Mouse (Mus musculus) limb, embryonic 13.5 days (tissue): ENCODE measurements around the gene Olfr1420. TPM values are rescaled to one million over a fixed set of nuclear protein-coding genes. Genes with fewer than 3 reads are reported as not detected.
"Not testable (repeated sequence)": the region's sequence is repeated elsewhere in the genome, so short reads cannot be mapped to it uniquely, and the experiment has no call there.

Experiments
- ATAC-seq: fragments of 200-750 bp; cut with Nextera tagmentation; 2 replicates; pipeline ENCODE4 v1.8.0; 2017; ENCODE audit warnings: low read depth, moderate number of reproducible peaks, moderate TSS enrichment; ENCODE audit not compliant: low FRiP score
- H3K27ac ChIP-seq: fragments of 300-500 bp; sonication (generic); 2 replicates; pipeline ENCODE4 v1.5.1; 2015; ENCODE audit warnings: inconsistent platforms, mild to moderate bottlenecking, moderate library complexity
- H3K27me3 ChIP-seq: fragments of 300-500 bp; sonication (generic); 2 replicates; pipeline ENCODE4 v1.6.1; 2015; ENCODE audit warnings: mild to moderate bottlenecking, inconsistent platforms
- H3K36me3 ChIP-seq: fragments of 300-500 bp; sonication (generic); 2 replicates; pipeline ENCODE4 v1.6.1; 2015; ENCODE audit warnings: inconsistent platforms, mild to moderate bottlenecking, moderate library complexity
- H3K4me1 ChIP-seq: fragments of 300-500 bp; sonication (generic); 2 replicates; pipeline ENCODE4 v1.6.1; 2015; ENCODE audit warnings: inconsistent platforms
- H3K4me2 ChIP-seq: fragments of 300-500 bp; sonication (generic); replicated peaks from 2 replicates; pipeline ENCODE4 v1.6.1; 2015; ENCODE audit warnings: inconsistent platforms, mild to moderate bottlenecking, moderate library complexity
- H3K4me3 ChIP-seq: fragments of 300-500 bp; sonication (generic); 2 replicates; pipeline ENCODE4 v1.5.1; 2015; ENCODE audit warnings: moderate library complexity, mild to moderate bottlenecking, inconsistent platforms
- H3K9ac ChIP-seq: fragments of 300-500 bp; sonication (generic); 2 replicates; pipeline ENCODE4 v1.6.1; 2015; ENCODE audit warnings: mild to moderate bottlenecking, inconsistent platforms
- H3K9me3 ChIP-seq: fragments of 300-500 bp; sonication (generic); 2 replicates; pipeline ENCODE4 v1.6.1; 2016; ENCODE audit warnings: inconsistent platforms
- WGBS: fragments of 180-500 bp; shearing (Covaris S2); methylation state at CpG from one replicate; pipeline ENCODE4 v1.1.7; 2015; 5-methylcytosine and 5-hydroxymethylcytosine counted together
- polyA plus RNA-seq: library from polyadenylated mRNA; unstranded; fragments of >200 nt; fragmentation: Nextera tagmentation; extraction: Ambion mirVana; gene quantifications from 2 replicates; pipeline ENCODE4 v1.2.1, GENCODE M21; 2015

Olfr1420 gene
- polyA plus RNA-seq = not detected in 2 replicates

DNA sequence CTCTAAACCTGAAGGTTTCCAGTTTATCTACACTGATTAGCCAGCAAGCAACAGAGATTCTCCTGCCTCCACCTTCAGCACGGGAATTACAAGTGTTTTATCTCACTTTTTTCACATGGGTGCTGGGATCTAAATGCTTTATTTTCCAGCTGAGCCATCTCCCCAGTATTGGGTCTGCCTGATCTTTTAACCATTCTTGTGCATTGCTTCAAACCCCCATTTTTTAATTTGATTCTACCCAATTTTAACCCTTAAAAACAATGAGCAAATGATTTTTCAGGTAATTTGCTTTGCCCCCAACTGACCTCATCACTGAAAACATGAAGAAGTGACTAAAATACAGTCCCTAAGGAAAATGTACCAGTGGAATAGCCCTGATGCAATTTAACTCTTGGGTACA, at the start of gene Olfr1420:
TSS of gene Olfr1420 (plus strand) at position 301 of the 400 bp plus-strand sequence.
- Histone ChIP-seq H3K27me3 (no peaks in the 10 kb centered on the region), H3K4me2 (no peak within 1 kb of the TSS), H3K9ac (no peak within 1 kb of the TSS), H3K27ac (no peak within 1 kb of the TSS), H3K9me3 (no peaks in the 10 kb centered on the region), H3K36me3 (no peaks in the 10 kb centered on the region), H3K4me1 (no peaks in the 10 kb centered on the region), H3K4me3 (no peak within 1 kb of the TSS)
- 56% methylated on average over 1 of the region's 1 CpGs for WGBS
- ATAC-seq = no peak

DNA sequence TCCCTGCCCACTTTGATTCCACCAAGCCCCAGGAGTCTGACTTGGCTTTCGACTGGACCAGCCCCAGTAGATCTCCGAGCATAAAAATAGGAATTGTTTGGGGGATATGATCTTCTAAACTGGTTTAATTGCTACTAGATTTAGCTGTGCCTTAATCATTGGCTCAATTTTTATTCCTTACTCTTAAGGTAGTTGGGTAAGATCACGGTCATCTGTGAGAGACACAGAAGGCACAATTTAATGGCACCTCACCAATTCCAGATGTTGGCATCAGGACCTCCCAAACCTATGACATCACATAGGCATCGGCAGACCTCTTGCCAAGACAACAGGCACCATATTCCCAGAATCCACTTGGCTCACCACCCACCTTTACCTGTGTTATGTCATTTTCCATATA, 47.2 kb upstream of the Olfr1420 start, which contains the start of gene Olfr1417:
TSS of gene Olfr1417 (minus strand) at position 101 of the 400 bp plus-strand sequence.
- Histone ChIP-seq H3K4me3 (no peak within 1 kb of the TSS), H3K27me3 (no peaks in the 10 kb centered on the region), H3K36me3 (no peaks in the 10 kb centered on the region), H3K9me3 (no peaks in the 10 kb centered on the region), H3K4me1 (no peaks in the 10 kb centered on the region), H3K27ac (no peak within 1 kb of the TSS), H3K4me2 (no peak within 1 kb of the TSS), H3K9ac (no peak within 1 kb of the TSS)
- ATAC-seq = no peak
- 82% methylated on average over 4 of the region's 4 CpGs for WGBS

DNA sequence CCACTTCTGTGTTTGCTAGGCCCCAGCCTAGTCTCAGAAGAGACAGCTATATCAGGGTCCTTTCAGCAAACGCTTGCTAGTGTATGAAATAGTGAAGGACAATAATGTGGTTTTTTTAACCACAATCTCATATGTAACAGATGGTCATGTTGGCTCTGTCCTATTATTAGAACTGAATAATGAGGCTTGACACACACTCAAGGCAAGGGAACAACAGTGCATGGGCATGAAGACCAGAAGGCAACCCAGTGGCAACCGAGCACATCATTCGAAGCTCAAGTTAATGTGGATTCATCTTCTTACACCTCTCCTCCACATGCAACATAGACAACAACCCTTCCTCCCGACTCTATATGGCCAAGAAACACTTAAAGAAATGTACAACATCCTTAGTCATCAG, 40.0 kb upstream of the Olfr1420 start:
- whole genome bisulfite sequencing = 87% methylated on average over 4 of the region's 4 CpGs

DNA sequence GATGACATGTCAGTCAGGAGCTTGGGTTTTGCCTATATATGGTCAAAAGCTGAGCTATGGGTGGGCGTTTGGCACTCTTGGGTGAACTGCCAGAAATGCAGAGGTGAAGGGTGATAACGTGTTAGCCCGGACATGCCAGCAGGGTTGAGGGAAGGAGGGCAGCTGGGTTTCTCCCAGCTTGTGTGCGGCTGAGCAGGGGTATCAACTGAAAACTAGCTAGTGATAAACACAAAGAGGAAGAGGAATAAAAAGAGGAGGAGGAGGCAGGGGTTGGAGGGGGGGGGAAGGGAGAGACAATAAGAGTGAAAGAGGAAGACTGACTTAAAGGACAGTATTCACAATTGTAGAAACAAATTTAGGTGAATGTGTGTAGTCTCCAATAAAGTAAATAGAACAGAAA, 33.7 kb upstream of the Olfr1420 start:
- Histone ChIP-seq H3K27me3 (no peaks in the 10 kb centered on the region), H3K4me3 (no peak overlapping the region), H3K9ac (no peak overlapping the region), H3K36me3 (no peaks in the 10 kb centered on the region), H3K4me1 (no peaks in the 10 kb centered on the region), H3K27ac (no peak overlapping the region), H3K4me2 (no peak overlapping the region), H3K9me3 (no peaks in the 10 kb centered on the region)
- no peak for ATAC-seq
- 65% methylated on average over 4 of the region's 4 CpGs for WGBS

More for the DNA sequence above, 40.0 kb upstream of the Olfr1420 start:
- H3K9ac ChIP-seq = no peak overlapping the region
- no peak overlapping the region for H3K4me2 ChIP-seq
- no peaks in the 10 kb centered on the region for H3K36me3 ChIP-seq
- H3K27ac ChIP-seq = no peak overlapping the region
- ATAC-seq = no peak
- no peak overlapping the region for H3K4me3 ChIP-seq
- H3K27me3 ChIP-seq = no peaks in the 10 kb centered on the region
- H3K9me3 ChIP-seq = no peaks in the 10 kb centered on the region
- H3K4me1 ChIP-seq = no peaks in the 10 kb centered on the region

DNA sequence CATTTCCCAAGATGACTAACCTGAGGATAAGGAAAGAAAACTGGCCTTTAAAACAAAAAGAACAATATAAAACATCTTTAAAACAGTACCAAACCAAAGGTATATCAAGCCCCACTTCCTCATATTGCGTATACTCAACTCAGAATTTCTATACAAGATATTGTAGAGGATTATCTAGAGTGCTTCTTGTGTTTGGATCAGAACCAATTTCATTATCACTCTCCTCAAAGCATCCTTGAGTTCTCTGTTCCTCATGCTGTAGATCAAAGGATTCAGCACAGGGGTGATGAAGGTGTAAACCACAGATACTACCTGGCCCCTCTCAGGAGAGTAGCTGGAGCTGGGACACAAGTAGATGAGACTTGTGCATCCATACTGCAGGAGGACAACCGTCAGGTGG, 31.5 kb upstream of the Olfr1420 start:
- Histone ChIP-seq H3K4me3 (no peak overlapping the region), H3K9me3 (no peaks in the 10 kb centered on the region), H3K36me3 (no peaks in the 10 kb centered on the region), H3K27ac (no peak overlapping the region), H3K4me1 (no peaks in the 10 kb centered on the region), H3K4me2 (no peak overlapping the region), H3K9ac (no peak overlapping the region), H3K27me3 (no peaks in the 10 kb centered on the region)
- 82% methylated on average over 2 of the region's 2 CpGs for WGBS
- ATAC-seq = no peak

DNA sequence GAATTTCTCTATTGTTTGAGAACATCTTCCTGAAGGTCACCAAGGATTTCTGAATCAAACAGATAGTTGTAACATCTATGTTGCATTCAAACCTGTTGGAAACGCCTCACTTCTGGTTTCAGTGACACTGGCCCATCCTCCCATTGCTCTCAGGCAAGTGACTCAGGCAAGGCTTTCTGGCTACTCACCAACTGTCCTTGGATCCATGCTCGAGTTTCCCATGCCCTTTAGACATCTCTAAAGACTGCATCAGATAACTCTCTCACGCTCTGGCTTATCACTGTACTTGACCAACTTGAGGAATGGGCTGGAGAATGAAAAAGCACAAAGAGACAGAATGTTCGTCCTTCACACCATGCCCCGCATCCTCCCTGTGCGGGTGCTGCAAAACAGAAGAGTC, 29.9 kb upstream of the Olfr1420 start:
- no peak overlapping the region for H3K4me2 ChIP-seq
- no peaks in the 10 kb centered on the region for H3K27me3 ChIP-seq
- no peaks in the 10 kb centered on the region for H3K36me3 ChIP-seq
- H3K9me3 ChIP-seq = no peaks in the 10 kb centered on the region
- no peak overlapping the region for H3K4me3 ChIP-seq
- no peaks in the 10 kb centered on the region for H3K4me1 ChIP-seq
- no peak for ATAC-seq
- 73% methylated on average over 6 of the region's 6 CpGs for WGBS
- no peak overlapping the region for H3K27ac ChIP-seq
- no peak overlapping the region for H3K9ac ChIP-seq

DNA sequence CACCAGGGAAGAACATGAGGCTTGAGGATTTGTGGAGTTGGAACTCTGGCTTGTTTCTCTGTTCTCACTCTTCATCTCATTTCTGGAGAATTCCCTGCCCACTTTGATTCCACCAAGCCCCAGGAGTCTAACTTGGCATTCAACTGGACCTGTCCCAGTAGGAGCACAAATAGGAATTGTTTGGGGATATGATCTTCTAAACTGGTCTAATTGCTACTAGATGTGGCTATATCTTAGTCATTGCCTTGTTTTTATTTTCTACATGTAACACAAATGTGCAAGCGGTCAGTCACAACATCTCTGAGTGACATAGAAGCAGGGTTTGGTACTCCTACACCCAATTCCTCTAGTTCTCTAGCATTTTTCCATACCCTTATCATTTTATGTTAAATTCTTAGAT, 25.4 kb upstream of the Olfr1420 start, which contains the start of gene Olfr1418:
TSS of gene Olfr1418 (minus strand) at position 101 of the 400 bp plus-strand sequence.
- ATAC-seq = no peak
- no peak within 1 kb of the TSS for H3K27ac ChIP-seq
- H3K9me3 ChIP-seq = no peaks in the 10 kb centered on the region
- no peak within 1 kb of the TSS for H3K4me2 ChIP-seq
- no peaks in the 10 kb centered on the region for H3K4me1 ChIP-seq
- WGBS = 95% methylated on average over 1 of the region's 1 CpGs
- H3K4me3 ChIP-seq = no peak within 1 kb of the TSS
- no peaks in the 10 kb centered on the region for H3K36me3 ChIP-seq
- no peak within 1 kb of the TSS for H3K9ac ChIP-seq
- H3K27me3 ChIP-seq = no peaks in the 10 kb centered on the region

DNA sequence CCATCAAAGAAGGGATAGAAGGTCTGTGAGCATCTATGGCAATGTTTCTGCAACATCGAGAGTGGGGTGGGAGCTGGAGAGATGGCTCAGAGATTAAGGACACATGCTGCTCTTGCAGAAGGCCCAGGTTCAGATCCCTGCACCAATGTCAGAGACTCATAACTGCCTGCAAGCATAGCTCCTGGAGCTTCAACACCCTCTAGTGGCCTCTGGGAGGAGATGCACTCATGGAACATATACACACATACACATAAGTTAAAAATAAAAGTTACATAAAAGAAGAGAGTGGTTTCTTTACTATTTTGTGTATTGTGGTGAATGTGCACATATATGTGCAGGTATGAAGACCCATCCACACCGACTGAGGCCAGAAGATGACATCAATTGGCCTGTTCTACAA, 18.5 kb upstream of the Olfr1420 start:
- H3K27me3 ChIP-seq = no peaks in the 10 kb centered on the region
- no peak overlapping the region for H3K27ac ChIP-seq
- H3K9me3 ChIP-seq = peaks cover 5% of the 10 kb centered on the region; the same call in 1 of the 2 replicates
- H3K4me1 ChIP-seq = no peaks in the 10 kb centered on the region
- WGBS = 76% methylated on average over 2 of the region's 2 CpGs
- ATAC-seq = no peak
- no peak overlapping the region for H3K4me2 ChIP-seq
- H3K4me3 ChIP-seq = no peak overlapping the region
- no peak overlapping the region for H3K9ac ChIP-seq
- no peaks in the 10 kb centered on the region for H3K36me3 ChIP-seq

DNA sequence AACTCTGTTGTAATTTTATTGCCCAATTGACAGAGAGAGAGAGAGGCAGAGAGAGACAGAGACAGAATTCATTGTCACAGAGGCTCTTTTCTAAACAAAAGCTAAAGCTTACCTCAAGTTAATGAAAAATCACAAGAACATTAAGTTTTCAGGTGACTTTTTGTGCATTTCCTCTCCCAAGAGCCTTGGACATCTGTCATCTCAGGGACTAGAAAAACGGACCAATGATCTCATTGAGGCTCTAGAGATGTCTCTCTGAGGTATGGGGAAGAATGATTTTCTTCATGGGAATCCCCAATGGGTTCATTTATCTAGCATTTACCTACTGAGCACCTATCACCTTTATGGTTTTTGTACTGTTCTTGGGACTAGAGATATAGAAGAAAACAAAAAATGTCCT, 11.4 kb upstream of the Olfr1420 start, which contains the start of gene Olfr1419:
TSS of gene Olfr1419 (minus strand) at position 101 of the 400 bp plus-strand sequence.
- 45% methylated on average over 1 of the region's 1 CpGs for WGBS
- Histone ChIP-seq H3K9me3 (no peaks in the 10 kb centered on the region), H3K4me1 (no peaks in the 10 kb centered on the region)

DNA sequence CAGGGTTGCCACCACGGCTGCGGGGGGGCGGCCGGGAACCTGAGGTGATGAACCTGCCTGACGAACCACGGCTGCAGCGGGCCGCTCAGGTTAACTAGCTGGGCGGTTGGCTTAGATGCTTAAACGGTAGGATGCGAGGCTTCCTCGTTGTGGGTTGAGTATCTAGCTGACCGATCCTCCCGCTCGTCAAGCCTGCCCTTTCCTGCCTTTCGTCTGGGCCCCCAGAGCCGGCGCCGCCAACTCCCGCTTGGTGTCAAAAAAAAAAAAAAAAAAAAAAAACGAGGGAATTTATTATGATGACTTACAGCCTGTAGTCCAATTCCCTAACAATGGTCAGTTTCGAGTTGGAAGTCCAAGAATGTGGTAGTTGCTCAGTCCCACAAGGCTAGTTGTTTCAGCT, 8.0 kb upstream of the Olfr1420 start:
- not testable (repeated sequence) for H3K9me3 ChIP-seq, H3K4me1 ChIP-seq, H3K36me3 ChIP-seq, H3K4me3 ChIP-seq, H3K9ac ChIP-seq, H3K27me3 ChIP-seq, ATAC-seq, H3K27ac ChIP-seq
- 0 out of 2 replicates have a peak overlapping the region, but pooled peaks have one; percentile 21 for H3K4me2 ChIP-seq
- 56% methylated on average over 22 of the region's 22 CpGs for WGBS

More for the DNA sequence above, 11.4 kb upstream of the Olfr1420 start, which contains the start of gene Olfr1419:
- no peaks in the 10 kb centered on the region for H3K36me3 ChIP-seq
- no peaks in the 10 kb centered on the region for H3K27me3 ChIP-seq
- no peak within 1 kb of the TSS for H3K27ac ChIP-seq
- H3K4me3 ChIP-seq = no peak within 1 kb of the TSS
- no peak within 1 kb of the TSS for H3K4me2 ChIP-seq
- no peak within 1 kb of the TSS for H3K9ac ChIP-seq
- no peak for ATAC-seq

DNA sequence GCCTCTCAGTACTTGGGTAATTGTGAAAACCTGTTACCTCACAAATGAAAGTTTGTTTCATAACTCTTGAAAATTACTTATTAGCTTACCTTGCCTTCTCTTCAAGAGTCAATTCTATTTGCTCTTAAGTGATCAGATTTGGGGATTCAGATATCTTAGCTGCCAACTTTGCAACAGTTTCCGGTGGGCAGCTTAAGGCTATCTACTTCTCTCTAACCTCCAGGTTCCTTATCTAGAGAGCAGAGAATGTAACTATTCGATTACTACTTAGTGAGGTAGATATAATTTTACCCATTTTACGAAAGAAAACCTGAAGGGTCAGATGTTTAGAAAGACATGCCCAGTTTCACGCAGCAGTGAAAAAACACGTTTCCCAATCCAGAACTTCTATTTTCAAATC, 24.7 kb downstream of the Olfr1420 start:
- H3K4me3 ChIP-seq = peak overlapping the region; percentile 80

DNA sequence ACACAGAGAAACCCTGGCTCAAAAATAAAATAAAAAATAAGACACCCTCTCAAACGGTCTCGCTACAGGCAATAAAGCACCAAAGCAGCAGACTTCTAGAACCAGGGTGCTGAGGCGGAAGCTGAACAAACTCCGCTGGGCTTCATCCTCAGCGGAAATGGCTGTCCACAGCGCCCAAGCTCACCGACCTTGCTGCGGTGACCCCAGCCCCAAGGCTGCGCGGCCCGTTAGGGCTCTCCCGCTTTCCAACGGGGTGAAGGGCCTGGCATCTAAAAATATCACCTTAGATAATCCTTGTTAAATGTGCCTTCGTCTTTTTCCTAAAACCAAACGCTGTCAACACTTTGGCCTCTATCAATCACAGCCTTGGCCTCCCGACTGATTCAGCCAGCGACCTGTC, 25.2 kb downstream of the Olfr1420 start:
- Histone ChIP-seq H3K4me3 (peak overlapping the region; percentile 80), H3K36me3 (peaks cover 14% of the 10 kb centered on the region), H3K27ac (peak overlapping the region; percentile 55; the same call in 1 of the 2 replicates), H3K27me3 (no peaks in the 10 kb centered on the region), H3K4me2 (peak overlapping the region; percentile 85), H3K9me3 (no peaks in the 10 kb centered on the region), H3K4me1 (peaks cover 13% of the 10 kb centered on the region), H3K9ac (peak overlapping the region; percentile 86)
- peak; percentile 15; the same call in 1 of the 2 replicates for ATAC-seq
- WGBS = 3% methylated on average over 17 of the region's 17 CpGs

More for the DNA sequence above, 24.7 kb downstream of the Olfr1420 start:
- H3K9ac ChIP-seq = no peak overlapping the region
- no peak overlapping the region for H3K27ac ChIP-seq
- no peaks in the 10 kb centered on the region for H3K27me3 ChIP-seq
- peaks cover 10% of the 10 kb centered on the region for H3K4me1 ChIP-seq
- peaks cover 9% of the 10 kb centered on the region; the same call in 1 of the 2 replicates for H3K36me3 ChIP-seq
- H3K4me2 ChIP-seq = peak overlapping the region; percentile 85
- ATAC-seq = no peak
- no peaks in the 10 kb centered on the region for H3K9me3 ChIP-seq
- 91% methylated on average over 5 of the region's 5 CpGs for WGBS

DNA sequence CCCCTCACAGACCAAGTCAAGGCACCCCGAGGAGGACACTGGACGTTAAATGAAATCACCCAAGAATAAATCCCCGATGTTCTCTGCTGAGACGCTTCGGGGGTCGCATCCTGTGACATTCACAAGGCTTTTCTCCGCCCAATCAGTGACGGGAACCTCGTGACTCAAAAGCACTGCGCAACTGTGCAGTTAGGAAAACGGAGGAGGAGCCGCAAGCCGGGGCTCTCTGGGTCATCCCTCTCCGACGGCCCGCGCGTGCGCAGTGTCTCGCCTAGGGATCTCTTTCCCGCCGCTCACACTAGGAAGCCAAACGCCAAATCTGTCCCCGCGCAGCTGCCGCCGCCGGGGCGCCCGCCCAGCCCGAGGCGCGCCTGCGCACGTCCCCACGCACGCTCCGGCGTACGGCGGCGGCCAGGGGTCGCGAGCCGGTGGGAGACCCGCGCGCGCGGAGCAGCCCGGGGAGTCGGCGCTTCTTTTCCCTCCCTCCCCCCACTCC, 25.7 kb downstream of the Olfr1420 start, which contains the start of gene Patl1:
TSS of gene Patl1 (plus strand) at position 363 of the 496 bp plus-strand sequence.
- Histone ChIP-seq H3K27me3 (no peaks in the 10 kb centered on the region), H3K9me3 (no peaks in the 10 kb centered on the region), H3K4me3 (peak within 1 kb of the TSS; percentile 80), H3K4me1 (peaks cover 13% of the 10 kb centered on the region), H3K27ac (peak within 1 kb of the TSS; percentile 94), H3K36me3 (peaks cover 17% of the 10 kb centered on the region), H3K9ac (peak within 1 kb of the TSS; percentile 86), H3K4me2 (peak within 1 kb of the TSS; percentile 85)
- 0% methylated on average over 52 of the region's 53 CpGs for WGBS
- ATAC-seq = peak; percentile 97
